ENCODE assay signal across 13 mouse cellular contexts in the genomic region with DNA sequence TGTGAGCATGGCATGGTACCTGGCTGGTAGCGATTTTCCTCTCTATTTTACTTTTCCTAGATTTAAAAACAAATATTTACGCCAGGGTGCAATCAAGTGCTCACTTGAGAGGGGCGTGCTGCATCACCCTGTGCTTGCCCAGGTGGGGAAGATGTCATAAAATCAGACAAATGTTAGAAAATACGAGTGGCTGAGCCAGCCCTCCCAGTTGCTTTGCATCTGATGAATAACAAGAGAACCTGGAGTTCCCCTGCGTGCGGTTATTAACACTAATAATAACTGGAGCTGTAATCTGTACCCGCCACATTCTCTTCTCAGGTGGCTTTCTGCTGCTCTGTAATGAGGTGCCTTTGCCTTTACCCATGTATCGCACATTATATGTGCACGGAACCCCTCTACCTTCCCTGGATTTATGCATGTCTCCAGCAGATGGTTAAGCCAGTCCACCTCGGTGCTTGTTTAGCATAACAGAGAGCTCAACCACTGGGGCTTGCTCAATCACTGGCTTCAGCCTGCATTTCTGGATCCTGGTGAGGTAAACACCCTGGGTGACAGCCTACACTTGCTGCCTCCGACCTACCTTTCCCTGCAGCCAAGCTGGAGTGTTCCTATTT.
DNase-seq lines count a peak whose midpoint lies in the region; ATAC-seq lines count a peak whose summit lies in the region.
"Had no signal": no experiment of that assay in that cellular context is flagged by ENCODE, and none has a peak within 500 bp of the region (broad histone marks: within the 10 kb centered on the region; RNA-seq: fewer than 3 reads in every experiment).

No protein-coding gene starts in this region.

- peak overlapping the region; percentile 9 for H3K4me3 ChIP-seq in kidney, embryonic 14.5 days (ENCODE audit: low read length)
- H3K4me3 ChIP-seq in hindbrain, embryonic 10.5 days = peak overlapping the region; percentile 30
- H3K4me3 ChIP-seq in midbrain, embryonic 14.5 days (replicated peaks; ENCODE audit: low read depth, low read length) = peak overlapping the region; percentile 12
- H3K4me3 ChIP-seq: embryonic facial prominence, embryonic 15.5 days had no signal

- 25% methylated on average over 11 of the region's 11 CpGs for WGBS in kidney, embryonic 14.5 days
- 20% methylated on average over 11 of the region's 11 CpGs for WGBS in hindbrain, embryonic 10.5 days
- 16% methylated on average over 11 of the region's 11 CpGs for WGBS in midbrain, embryonic 14.5 days

- no peaks in the 10 kb centered on the region for H3K27me3 ChIP-seq in kidney, embryonic 14.5 days (ENCODE audit: control insufficient read depth, insufficient read depth, low read length)
- H3K27me3 ChIP-seq in hindbrain, embryonic 10.5 days (ENCODE audit: insufficient read depth, poor library complexity, severe bottlenecking) = no peaks in the 10 kb centered on the region
- H3K27me3 ChIP-seq in midbrain, embryonic 14.5 days (ENCODE audit: control insufficient read depth, insufficient read depth, low read length) = no peaks in the 10 kb centered on the region

- peak overlapping the region; percentile 15 for H3K4me2 ChIP-seq in kidney, embryonic 14.5 days (replicated peaks; ENCODE audit: low read depth, low read length)
- peak overlapping the region; percentile 48 for H3K4me2 ChIP-seq in midbrain, embryonic 14.5 days (ENCODE audit: low read length)
- H3K4me2 ChIP-seq: embryonic facial prominence, embryonic 15.5 days had no signal

- no peak for ATAC-seq in kidney, embryonic 14.5 days (ENCODE audit: low FRiP score, low TSS enrichment)
- ATAC-seq in midbrain, embryonic 14.5 days (ENCODE audit: low FRiP score, low TSS enrichment) = peak; percentile 46; the same call in 1 of the 2 replicates

- no peaks in the 10 kb centered on the region for H3K36me3 ChIP-seq in kidney, embryonic 14.5 days (ENCODE audit: control insufficient read depth, insufficient read depth, low read length)
- no peaks in the 10 kb centered on the region for H3K36me3 ChIP-seq in hindbrain, embryonic 10.5 days
- H3K36me3 ChIP-seq in midbrain, embryonic 14.5 days (ENCODE audit: control insufficient read depth, insufficient read depth, low read length) = no peaks in the 10 kb centered on the region
- H3K36me3 ChIP-seq: embryonic facial prominence, embryonic 15.5 days; G1E had no signal

- no peak overlapping the region for H3K9ac ChIP-seq in kidney, embryonic 14.5 days (ENCODE audit: low read depth, low read length)
- H3K9ac ChIP-seq in midbrain, embryonic 14.5 days (replicated peaks; ENCODE audit: low read length) = no peak overlapping the region
- H3K9ac ChIP-seq: embryonic facial prominence, embryonic 15.5 days had no signal

- no peak for DNase-seq in kidney, adult 11 months
- DNase-seq in embryo, embryonic 10.5 days (ENCODE audit: low spot score) = peak; percentile 19
- peak; percentile 12 for DNase-seq in hindbrain, embryonic 10.5 days (ENCODE audit: low spot score)
- peak; percentile 18 for DNase-seq in midbrain, embryonic 14.5 days
- no peak for DNase-seq in right cerebral cortex, postnatal 36 days (ENCODE audit: low spot score in 2 of 2)
- no peak for DNase-seq in spleen, postnatal 10 days (ENCODE audit: low spot score in 2 of 2)
- DNase-seq in urinary bladder, postnatal 4 days (ENCODE audit: low spot score in 2 of 2) = no peak
- DNase-seq: adrenal gland, postnatal 36 days; heart, adult 11 months; lung, adult 2 months had no signal

- no peak overlapping the region for H3K27ac ChIP-seq in kidney, embryonic 14.5 days (ENCODE audit: low read depth, low read length)
- peak overlapping the region; percentile 81 for H3K27ac ChIP-seq in hindbrain, embryonic 10.5 days
- no peak overlapping the region for H3K27ac ChIP-seq in midbrain, embryonic 14.5 days (replicated peaks; ENCODE audit: low read depth, low read length)
- H3K27ac ChIP-seq: embryonic facial prominence, embryonic 15.5 days had no signal

- no peaks in the 10 kb centered on the region for H3K9me3 ChIP-seq in kidney, embryonic 14.5 days (ENCODE audit: control insufficient read depth, low read length)
- no peaks in the 10 kb centered on the region for H3K9me3 ChIP-seq in hindbrain, embryonic 10.5 days
- no peaks in the 10 kb centered on the region for H3K9me3 ChIP-seq in midbrain, embryonic 14.5 days (ENCODE audit: control insufficient read depth, low read length)
- H3K9me3 ChIP-seq: embryonic facial prominence, embryonic 15.5 days; G1E had no signal

- H3K4me1 ChIP-seq in kidney, embryonic 14.5 days (ENCODE audit: control insufficient read depth, insufficient read depth, low read length) = no peaks in the 10 kb centered on the region
- peaks cover 23% of the 10 kb centered on the region; the same call in 1 of the 2 replicates for H3K4me1 ChIP-seq in hindbrain, embryonic 10.5 days (replicated peaks)
- H3K4me1 ChIP-seq in midbrain, embryonic 14.5 days (ENCODE audit: control insufficient read depth, insufficient read depth, low read length) = no peaks in the 10 kb centered on the region
- H3K4me1 ChIP-seq: embryonic facial prominence, embryonic 15.5 days had no signal

Comparison
In these comparisons a context has a peak if more than half of its experiments do, and no peak if none do; other contexts are left out.
1. DNase-seq: peak in embryo, embryonic 10.5 days (single experiment), hindbrain, embryonic 10.5 days (single experiment) and midbrain, embryonic 14.5 days (single experiment); none in kidney, adult 11 months (single experiment), right cerebral cortex, postnatal 36 days (0 of 2), spleen, postnatal 10 days (0 of 2) and urinary bladder, postnatal 4 days (0 of 2).
2. Peak in every context shown above with its lines, with median percentiles within 50 percentile points of each other: H3K4me3 ChIP-seq.